Mouse (Mus musculus) R1 (cell line): ENCODE measurements at regions not wholly inside any gene's neighbourhood (a gene's known extent, or its start where the extent isn't known, plus 50 kb on each side); places are given as distances from the start of the nearest gene placed in this dataset.

ENCODE experiments used
- DNase-seq: peaks from one replicate; pipeline ENCODE4 v3.0.0-alpha.2; 2018; ENCODE audit warnings: low read depth, low spot score

DNA sequence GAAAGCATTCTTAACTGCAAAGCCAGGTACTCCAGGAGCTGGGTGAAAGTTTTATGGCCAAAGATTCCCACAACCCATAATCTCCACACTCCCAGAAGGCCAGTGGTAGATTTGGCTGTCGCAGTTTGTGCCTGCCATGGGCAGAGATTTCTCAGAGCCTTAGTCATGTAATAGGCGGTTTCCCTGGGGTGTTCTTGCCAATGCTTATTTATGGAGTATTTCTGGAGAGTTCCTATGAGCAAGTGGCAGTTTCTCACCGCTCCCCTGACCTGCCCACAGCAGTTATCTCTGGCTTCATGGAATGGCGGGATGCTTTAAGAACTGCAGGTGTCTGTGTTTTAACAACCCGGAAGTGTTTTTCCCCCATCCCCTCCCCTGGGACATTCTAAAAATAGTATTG is 179.8 kb downstream of the 4933412E24Rik start:
- DNase-seq: no peak

GRCm38 (mm10) chr15:59833232-59833631 is 183.2 kb downstream of the 4933412E24Rik start:
- DNase-seq: no peak

- DNase-seq: no peak
Observed at GRCm38 (mm10) chr15:59831481-59831880, 184.9 kb downstream of the 4933412E24Rik start.

GRCm38 (mm10) chr15:59830553-59831462 is 185.6 kb downstream of the 4933412E24Rik start:
- no peak for DNase-seq

DNA sequence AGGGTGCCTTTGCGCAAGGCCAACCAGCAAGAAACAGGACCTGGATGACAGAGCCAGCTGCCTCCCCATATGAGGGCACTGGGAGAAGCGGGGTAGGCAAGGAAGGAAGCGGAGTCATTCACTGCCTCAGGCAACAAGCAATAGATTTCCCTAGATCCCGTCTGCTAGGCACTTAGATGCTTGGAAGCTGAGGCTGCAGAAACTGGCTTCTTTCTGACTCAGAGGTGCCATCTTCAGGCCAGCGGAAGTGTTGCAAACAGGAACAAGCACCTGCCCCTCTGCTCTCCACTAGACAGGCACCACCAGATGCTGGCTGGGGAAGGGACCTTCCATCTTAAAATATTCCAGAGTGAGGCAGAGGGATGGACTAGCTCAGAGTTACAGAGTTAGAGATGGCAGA is 188.0 kb downstream of the 4933412E24Rik start:
- peak; percentile 82 for DNase-seq

DNA sequence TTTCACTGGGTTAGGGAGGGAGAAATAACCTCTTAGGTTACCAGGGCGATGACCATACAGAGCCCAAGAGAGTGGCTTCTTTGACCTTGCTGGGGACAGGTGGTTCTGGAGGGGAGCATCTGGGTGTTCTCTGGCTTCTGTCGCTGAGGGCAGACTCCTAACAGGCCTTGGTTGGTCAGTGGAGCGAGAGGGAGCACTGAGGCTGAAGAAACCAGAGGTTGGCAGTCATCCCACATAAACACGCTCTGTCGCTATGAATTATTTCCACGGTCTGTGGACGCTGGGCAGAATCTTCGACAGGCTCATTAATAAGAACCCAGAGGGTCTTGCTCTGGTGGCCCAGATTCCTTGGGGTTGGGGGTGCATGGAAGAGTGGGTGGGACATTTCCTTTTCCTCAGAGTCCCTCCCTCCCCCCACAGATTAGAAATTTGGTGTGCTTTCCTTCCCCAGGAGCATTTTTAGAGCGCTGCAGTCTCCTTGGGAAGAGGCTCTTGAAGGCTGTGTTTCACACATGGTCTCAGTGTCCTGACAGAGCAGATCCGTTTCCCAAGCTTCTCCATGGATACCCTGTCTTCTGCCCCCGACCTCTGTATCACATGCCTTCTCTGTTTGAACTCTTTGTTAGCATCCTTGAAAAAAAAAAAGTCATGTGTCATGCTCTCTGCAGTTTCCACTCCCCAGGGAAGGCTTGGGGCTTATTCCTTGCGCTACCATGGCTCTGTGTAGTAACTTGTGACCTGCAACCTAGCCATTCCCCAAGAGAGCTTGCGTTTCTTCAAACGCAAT is 190.1 kb downstream of the 4933412E24Rik start:
- peak; percentile 11 for DNase-seq

DNA sequence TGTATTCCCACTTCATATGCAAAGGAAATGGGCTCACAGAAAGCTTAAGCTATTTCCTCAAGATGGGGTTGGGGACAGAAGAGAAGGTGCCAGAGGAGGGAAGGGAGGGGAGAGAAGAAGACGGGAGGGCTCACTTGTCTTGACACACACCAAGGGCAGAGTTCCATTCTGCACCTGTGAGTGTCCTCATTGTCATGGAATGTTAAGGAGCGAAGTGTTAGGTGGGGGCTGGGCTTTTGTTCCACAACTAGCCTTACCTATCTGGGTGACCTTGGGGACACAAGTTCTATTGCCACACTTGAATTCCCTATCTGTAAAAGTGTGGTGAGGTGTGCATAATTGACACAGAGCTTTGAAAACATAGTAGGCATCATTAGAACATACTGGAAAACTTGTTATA is 192.5 kb downstream of the 4933412E24Rik start:
- peak; percentile 70 for DNase-seq

DNA sequence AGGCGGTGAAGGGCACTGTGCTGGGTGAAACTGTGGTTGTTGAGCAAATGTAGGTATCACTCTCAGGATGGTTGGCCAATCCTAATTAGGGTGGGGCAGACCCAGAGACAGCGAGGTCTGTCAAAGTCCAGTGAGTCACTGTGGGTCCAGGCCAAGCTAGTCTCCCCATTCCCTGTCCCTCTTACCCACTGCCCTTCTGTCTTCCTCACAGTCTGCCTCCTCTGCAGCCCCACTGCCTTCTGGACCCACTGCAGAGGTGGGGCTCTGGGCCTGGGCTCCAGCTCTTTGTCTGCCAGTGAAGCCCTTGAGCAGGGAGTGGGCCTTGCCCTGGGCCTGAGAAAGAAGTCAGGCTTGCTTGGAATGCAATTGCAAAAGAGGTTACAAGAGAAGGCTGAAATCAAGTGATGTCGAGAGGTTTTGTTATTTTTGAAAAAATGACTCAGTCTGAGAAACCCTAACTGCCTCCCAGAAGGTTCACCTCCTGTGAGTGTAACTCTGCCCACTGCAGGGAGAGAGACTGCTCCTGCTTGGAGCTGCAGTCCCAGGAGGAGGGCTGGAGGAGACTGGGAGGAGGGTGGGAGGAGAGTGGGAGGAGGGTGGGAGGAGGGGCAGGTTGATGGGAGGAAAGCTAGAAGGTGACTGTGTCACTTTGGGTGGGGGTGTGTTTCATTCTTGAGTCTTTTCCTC is 193.3 kb downstream of the 4933412E24Rik start:
- DNase-seq: peak; percentile 82

- peak; percentile 17 for DNase-seq
Observed at GRCm38 (mm10) chr15:59820317-59820716, 196.1 kb downstream of the 4933412E24Rik start.

DNA sequence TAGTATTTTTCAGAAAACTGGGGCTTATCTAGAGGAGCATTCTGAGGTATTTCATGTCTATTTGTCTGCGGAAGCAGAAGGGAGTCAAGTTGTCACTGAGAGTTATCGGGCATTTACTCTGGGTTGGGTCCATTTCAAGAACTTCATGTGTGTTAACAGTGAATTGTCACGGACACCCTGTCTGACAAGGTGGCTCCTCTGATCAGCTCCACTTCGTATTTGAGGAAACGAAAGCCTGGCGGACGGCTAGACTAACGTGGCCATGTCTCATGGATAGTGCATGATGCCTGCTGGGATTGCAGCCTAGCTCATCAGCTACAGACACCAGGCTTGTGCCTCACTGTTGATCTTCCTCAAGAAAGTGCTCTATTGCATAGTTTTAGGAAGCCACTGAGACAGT is 200.4 kb downstream of the 4933412E24Rik start:
- DNase-seq: no peak

- DNase-seq: no peak
Observed at GRCm38 (mm10) chr15:59811566-59811965, 204.8 kb downstream of the 4933412E24Rik start.

GRCm38 (mm10) chr15:59809361-59809760 is 207.1 kb downstream of the 4933412E24Rik start:
- no peak for DNase-seq

GRCm38 (mm10) chr15:59807723-59808122 is 208.7 kb downstream of the 4933412E24Rik start:
- DNase-seq: no peak

GRCm38 (mm10) chr15:59805771-59806170 is 210.6 kb downstream of the 4933412E24Rik start:
- no peak for DNase-seq

DNA sequence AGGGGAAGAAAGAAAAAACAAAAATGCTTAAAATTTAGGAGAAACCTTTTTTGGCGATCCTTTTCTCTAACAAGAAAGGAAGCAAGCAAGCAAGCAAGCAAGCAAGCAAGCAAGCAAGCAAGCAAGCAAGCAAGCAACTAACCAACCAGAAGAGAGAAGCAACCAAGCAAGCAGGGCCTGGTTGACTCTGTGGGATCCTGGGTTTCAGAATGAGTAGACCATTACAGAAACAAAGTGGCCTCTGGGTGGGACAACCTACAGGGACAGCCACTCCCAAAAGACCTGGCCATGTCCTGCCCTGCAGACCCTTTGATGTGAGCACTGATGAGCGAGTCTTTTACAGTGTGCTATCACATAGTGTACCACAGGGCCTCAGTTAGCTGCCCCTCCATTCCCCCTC is 211.6 kb downstream of the 4933412E24Rik start:
- DNase-seq: no peak

DNA sequence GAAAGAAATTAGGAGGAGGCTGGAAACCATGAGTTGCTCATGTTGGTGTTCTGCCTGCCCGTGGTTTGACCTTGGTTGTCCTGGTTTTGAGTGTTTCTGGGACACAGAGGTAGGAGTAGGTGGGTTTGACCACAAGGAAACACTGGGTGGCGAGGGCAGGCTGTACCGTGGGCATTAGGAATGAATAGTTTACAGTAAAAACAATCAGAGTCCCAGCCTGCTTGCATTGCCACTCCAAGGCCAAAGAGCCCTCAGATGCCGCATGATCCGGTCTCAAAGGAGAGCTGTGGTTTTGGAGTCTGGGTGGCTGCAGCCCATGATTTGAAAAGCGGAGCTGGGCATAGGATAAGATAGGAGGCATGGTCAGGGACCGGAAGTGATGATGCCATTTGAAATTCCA is 212.0 kb downstream of the 4933412E24Rik start:
- no peak for DNase-seq

DNA sequence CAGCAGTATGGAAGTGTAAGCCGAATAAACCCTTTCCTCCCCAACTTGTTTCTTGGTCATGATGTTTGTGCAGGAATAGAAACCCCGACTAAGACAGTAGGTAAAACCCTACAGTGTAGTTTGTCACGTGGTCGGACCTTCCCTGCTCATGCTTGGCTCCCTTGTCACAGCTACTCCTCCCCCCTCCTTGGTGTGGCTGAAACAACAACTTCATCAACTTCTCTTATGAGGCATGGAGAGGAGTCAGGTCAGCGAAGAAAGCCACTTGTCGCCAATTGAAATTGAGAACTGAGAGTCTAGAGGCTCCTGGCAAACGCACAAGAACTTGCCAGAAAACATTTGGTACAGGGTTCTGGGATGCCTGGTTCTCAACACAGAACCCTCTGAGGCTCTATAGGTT is 214.1 kb downstream of the 4933412E24Rik start:
- DNase-seq: no peak

- DNase-seq: no peak
Observed at GRCm38 (mm10) chr15:59799124-59799815, 217.1 kb downstream of the 4933412E24Rik start.

GRCm38 (mm10) chr15:59798486-59798885 is 217.9 kb downstream of the 4933412E24Rik start:
- no peak for DNase-seq

GRCm38 (mm10) chr15:59795717-59796116 is 220.7 kb downstream of the 4933412E24Rik start:
- no peak for DNase-seq

DNA sequence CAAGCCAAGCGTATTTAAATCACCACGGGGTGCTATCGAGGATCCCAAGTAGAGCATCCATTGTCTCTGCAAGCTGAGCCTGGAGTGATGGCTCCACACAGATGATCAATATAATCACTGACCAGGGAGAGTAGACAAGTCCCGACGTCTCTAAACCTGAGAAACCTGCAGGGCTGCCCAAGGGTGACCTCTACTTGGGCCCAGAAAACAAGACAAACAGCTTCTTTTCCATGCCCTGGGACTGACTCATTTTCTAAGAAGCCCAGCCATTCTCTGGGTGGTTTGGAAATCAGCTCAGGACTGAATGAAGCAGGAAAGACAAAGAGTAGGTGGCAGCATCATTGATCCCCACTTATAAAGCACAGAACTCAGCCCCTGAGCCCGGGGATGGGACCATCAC is 221.5 kb downstream of the 4933412E24Rik start:
- no peak for DNase-seq
